Mouse (Mus musculus) myocyte (in vitro differentiated cells): Measurements from ENCODE around the gene Capn9. TPM values are rescaled to one million over a fixed set of nuclear protein-coding genes. Genes with fewer than 3 reads are reported as not detected.

Experiments
- H3K27me3 ChIP-seq: one replicate; pipeline ENCODE4 v1.6.1; 2011; ENCODE audit not compliant: control insufficient read depth, insufficient read depth, insufficient read length
- H3K36me3 ChIP-seq: one replicate; pipeline ENCODE4 v1.6.1; 2011; ENCODE audit not compliant: control insufficient read depth, insufficient read depth
- H3K4me2 ChIP-seq: one replicate; pipeline ENCODE4 v1.6.1; 2011; ENCODE audit warnings: low read depth, control low read depth
- H3K4me3 ChIP-seq: one replicate; pipeline ENCODE4 v1.5.1; 2011; ENCODE audit warnings: mild to moderate bottlenecking, control low read depth, moderate library complexity
- H3K79me2 ChIP-seq: one replicate; pipeline ENCODE4 v1.6.1; 2011; ENCODE audit not compliant: control insufficient read depth, insufficient read depth
- H3ac ChIP-seq: one replicate; pipeline ENCODE4 v1.6.1; 2011; ENCODE audit not compliant: control insufficient read depth, insufficient read length
- CEBPB ChIP-seq: IDR thresholded peaks from 2 replicates; pipeline ENCODE4 v1.6.1; 2011; ENCODE audit warnings: mild to moderate bottlenecking, moderate library complexity; ENCODE audit not compliant: poor library complexity, insufficient read depth, severe bottlenecking
- E2F4 ChIP-seq: IDR thresholded peaks from one replicate; pipeline ENCODE4 v1.6.1; 2011; ENCODE audit warnings: mild to moderate bottlenecking, control low read depth, moderate library complexity; ENCODE audit not compliant: insufficient read depth
- MAX ChIP-seq: IDR thresholded peaks from one replicate; pipeline ENCODE4 v1.6.1; 2011; ENCODE audit warnings: low read depth, mild to moderate bottlenecking, control low read depth
- MYOD1 ChIP-seq, 3 experiments: IDR thresholded peaks; one replicate each; pipeline ENCODE4 v1.6.1; 2011; ENCODE audit warnings: control low read depth in 2 of 3, low read depth in 2 of 3, mild to moderate bottlenecking in 2 of 3, moderate library complexity in 1 of 3; ENCODE audit not compliant: insufficient read length in 2 of 3, control insufficient read depth in 1 of 3
- MYOG ChIP-seq, 3 experiments: IDR thresholded peaks; one replicate each; pipeline ENCODE4 v1.6.1; 2011; ENCODE audit warnings: control low read depth in 2 of 3, low read depth in 2 of 3, mild to moderate bottlenecking in 2 of 3; ENCODE audit not compliant: insufficient read length in 2 of 3, control insufficient read depth in 1 of 3, insufficient read depth in 1 of 3
- POLR2A ChIP-seq: IDR thresholded peaks from one replicate; pipeline ENCODE4 v1.6.1; 2011; ENCODE audit warnings: low read depth, mild to moderate bottlenecking, control low read depth, moderate library complexity; ENCODE audit not compliant: insufficient read length
- POLR2AphosphoS2 ChIP-seq: IDR thresholded peaks from one replicate; pipeline ENCODE4 v1.6.1; 2011; ENCODE audit warnings: low read depth, control low read depth; ENCODE audit not compliant: insufficient read length
- REST ChIP-seq: IDR thresholded peaks from one replicate; pipeline ENCODE4 v1.6.1; 2011; ENCODE audit warnings: mild to moderate bottlenecking, control low read depth, moderate library complexity; ENCODE audit not compliant: insufficient read depth, insufficient read length
- SRF ChIP-seq: IDR thresholded peaks from one replicate; pipeline ENCODE4 v1.6.1; 2011; ENCODE audit warnings: low read depth; ENCODE audit not compliant: control insufficient read depth, insufficient read length
- TCF12 ChIP-seq: IDR thresholded peaks from one replicate; pipeline ENCODE4 v1.6.1; 2011; ENCODE audit warnings: mild to moderate bottlenecking, control low read depth; ENCODE audit not compliant: poor library complexity, insufficient read depth, severe bottlenecking
- TCF3 ChIP-seq: IDR thresholded peaks from one replicate; pipeline ENCODE4 v1.6.1; 2011; ENCODE audit warnings: low read depth, control low read depth; ENCODE audit not compliant: insufficient read length
- USF1 ChIP-seq: IDR thresholded peaks from one replicate; pipeline ENCODE4 v1.6.1; 2011; ENCODE audit warnings: low read depth, mild to moderate bottlenecking, control low read depth, moderate library complexity
- polyA plus RNA-seq: library from polyadenylated mRNA; unstranded; fragments of >200 nt; fragmentation: generic; extraction: Trizol; gene quantifications from one replicate; pipeline ENCODE4 v1.2.1, GENCODE M21; 2012; ENCODE audit warnings: missing spikeins

Gene Capn9
- polyA plus RNA-seq, 1 experiment = 0.04 TPM

DNA sequence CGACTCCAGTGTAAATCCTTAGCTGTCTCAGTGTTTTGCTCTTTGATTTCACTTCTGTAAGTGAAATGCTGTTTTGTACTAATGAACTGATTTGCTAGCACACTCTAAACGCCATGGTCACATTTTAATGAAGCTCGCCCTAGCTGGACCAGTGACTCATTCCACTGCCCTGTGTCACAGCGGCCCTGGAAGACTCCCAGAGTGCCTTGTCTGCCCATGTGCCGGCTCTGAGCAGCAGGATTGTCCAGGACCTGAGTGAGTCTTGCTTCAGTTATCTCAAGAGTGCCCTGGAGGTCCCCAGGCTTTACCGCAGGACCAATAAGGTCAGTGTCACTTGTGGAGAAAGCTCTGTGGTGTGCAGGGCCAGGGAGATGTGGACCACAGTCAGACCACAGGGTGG, 29.5 kb upstream of the Capn9 start:
- H3K4me2 ChIP-seq = no peak overlapping the region
- peaks cover 2% of the 10 kb centered on the region for H3K36me3 ChIP-seq
- H3K4me3 ChIP-seq = no peak overlapping the region
- H3K79me2 ChIP-seq = no peaks in the 10 kb centered on the region
- no peaks in the 10 kb centered on the region for H3K27me3 ChIP-seq
- no peak overlapping the region for H3ac ChIP-seq
- TF ChIP-seq TCF3 (no peak), CEBPB (no peak), E2F4 (no peak), MYOG (IDR thresholded peaks at IDR 0.05; ENCODE audit: control insufficient read depth in 1 of 3, insufficient read depth in 1 of 3, insufficient read length in 2 of 3, low read depth in 2 of 3) (no peak), POLR2A (no peak), REST (no peak), MYOD1 (IDR thresholded peaks at IDR 0.05; ENCODE audit: control insufficient read depth in 1 of 3, insufficient read length in 2 of 3, low read depth in 2 of 3) (no peak), SRF (no peak), USF1 (no peak), POLR2AphosphoS2 (no peak), TCF12 (no peak), MAX (no peak)

DNA sequence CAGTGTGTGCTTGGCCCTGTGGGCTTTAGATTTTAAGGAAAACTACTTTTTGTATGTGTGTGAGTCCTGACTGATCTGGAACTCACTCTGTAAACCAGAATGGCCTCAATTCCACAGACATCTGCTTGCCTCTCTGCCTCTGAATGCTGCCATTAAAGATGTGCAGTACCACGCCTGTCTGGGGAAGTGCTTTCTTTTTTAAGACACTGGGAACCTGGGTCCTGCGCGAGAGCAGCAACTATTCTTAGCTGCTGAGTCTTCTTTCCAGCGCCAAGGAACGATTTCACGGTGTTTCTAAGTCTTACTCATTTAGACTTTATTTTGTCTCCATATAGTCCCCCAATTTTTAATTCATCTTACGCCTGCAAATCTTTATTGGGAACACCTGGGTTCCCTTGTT, 29.1 kb upstream of the Capn9 start:
- Histone ChIP-seq H3K27me3 (no peaks in the 10 kb centered on the region), H3K4me2 (no peak overlapping the region), H3K4me3 (no peak overlapping the region), H3K36me3 (no peaks in the 10 kb centered on the region), H3K79me2 (no peaks in the 10 kb centered on the region), H3ac (no peak overlapping the region)
- TF ChIP-seq CEBPB (no peak), TCF12 (no peak), TCF3 (no peak), SRF (no peak), USF1 (no peak), POLR2AphosphoS2 (no peak), MYOG (IDR thresholded peaks at IDR 0.05; ENCODE audit: control insufficient read depth in 1 of 3, insufficient read depth in 1 of 3, insufficient read length in 2 of 3, low read depth in 2 of 3) (no peak), POLR2A (no peak), MAX (no peak), E2F4 (no peak), REST (no peak), MYOD1 (IDR thresholded peaks at IDR 0.05; ENCODE audit: control insufficient read depth in 1 of 3, insufficient read length in 2 of 3, low read depth in 2 of 3) (no peak)

DNA sequence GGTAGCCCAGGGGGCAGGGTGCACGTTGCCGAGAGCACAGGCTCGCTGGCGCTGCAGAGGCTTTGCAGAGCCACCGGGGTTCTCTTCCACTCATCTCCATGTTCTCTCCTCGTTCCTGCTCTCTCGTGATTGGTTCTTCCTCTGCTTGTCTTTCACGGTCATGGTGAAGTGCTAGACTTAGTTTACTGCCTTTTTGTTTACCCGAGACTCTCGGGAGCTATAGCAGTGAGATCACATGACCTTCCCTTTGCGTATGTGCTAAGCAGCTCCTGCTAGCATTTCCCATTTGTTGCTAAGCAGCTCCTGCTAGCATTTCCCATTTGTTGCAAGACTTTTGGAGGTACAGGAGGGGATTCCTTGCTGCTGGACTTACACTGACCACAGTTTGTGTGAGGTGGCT, 28.6 kb upstream of the Capn9 start:
- TF ChIP-seq USF1 = no peak
- no peak for TF ChIP-seq TCF3
- no peak for TF ChIP-seq CEBPB
- no peak for TF ChIP-seq MYOG (IDR thresholded peaks at IDR 0.05; ENCODE audit: control insufficient read depth in 1 of 3, insufficient read depth in 1 of 3, insufficient read length in 2 of 3, low read depth in 2 of 3)
- no peak for TF ChIP-seq POLR2A
- TF ChIP-seq POLR2AphosphoS2 = no peak
- no peak for TF ChIP-seq MAX
- TF ChIP-seq REST = no peak
- TF ChIP-seq E2F4 = no peak
- TF ChIP-seq SRF = no peak
- no peak for TF ChIP-seq TCF12
- no peak for TF ChIP-seq MYOD1 (IDR thresholded peaks at IDR 0.05; ENCODE audit: control insufficient read depth in 1 of 3, insufficient read length in 2 of 3, low read depth in 2 of 3)

DNA sequence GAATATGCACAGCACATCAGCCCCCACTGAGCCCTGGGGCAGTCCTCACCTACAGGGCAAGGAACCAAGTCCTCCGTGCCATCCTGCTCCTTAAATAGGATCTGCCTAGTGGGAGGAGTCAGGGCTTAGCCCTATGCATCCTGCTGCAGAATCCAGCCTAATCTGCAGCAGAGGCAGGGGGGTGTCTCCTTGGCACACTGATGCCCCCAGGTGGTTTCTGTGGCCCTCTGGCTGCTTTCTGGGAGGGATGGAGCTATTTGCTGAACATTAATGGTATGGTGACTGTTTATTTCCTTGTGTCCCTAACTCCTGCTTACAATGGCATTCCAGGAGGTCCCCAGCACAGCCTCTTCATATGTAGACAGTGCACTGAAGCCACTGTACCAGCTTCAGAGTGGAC, 27.7 kb upstream of the Capn9 start:
- Histone ChIP-seq H3K4me3 (no peak overlapping the region), H3K79me2 (no peaks in the 10 kb centered on the region), H3K36me3 (no peaks in the 10 kb centered on the region), H3K4me2 (no peak overlapping the region), H3K27me3 (no peaks in the 10 kb centered on the region), H3ac (no peak overlapping the region)
- TF ChIP-seq POLR2AphosphoS2 = no peak
- TF ChIP-seq MYOD1 (IDR thresholded peaks at IDR 0.05; ENCODE audit: control insufficient read depth in 1 of 3, insufficient read length in 2 of 3, low read depth in 2 of 3) = no peak
- TF ChIP-seq MAX = no peak
- TF ChIP-seq MYOG (IDR thresholded peaks at IDR 0.05; ENCODE audit: control insufficient read depth in 1 of 3, insufficient read depth in 1 of 3, insufficient read length in 2 of 3, low read depth in 2 of 3) = no peak
- TF ChIP-seq TCF12 = no peak
- no peak for TF ChIP-seq TCF3
- TF ChIP-seq USF1 = no peak
- TF ChIP-seq POLR2A = no peak
- no peak for TF ChIP-seq CEBPB
- TF ChIP-seq E2F4 = no peak
- TF ChIP-seq REST = no peak
- TF ChIP-seq SRF = no peak

More for the DNA sequence above, 28.6 kb upstream of the Capn9 start:
- Histone ChIP-seq H3K4me2 (no peak overlapping the region), H3K4me3 (no peak overlapping the region), H3ac (no peak overlapping the region), H3K27me3 (no peaks in the 10 kb centered on the region), H3K36me3 (no peaks in the 10 kb centered on the region), H3K79me2 (no peaks in the 10 kb centered on the region)
